ENCODE assay signal across 20 mouse cellular contexts in the genomic region with DNA sequence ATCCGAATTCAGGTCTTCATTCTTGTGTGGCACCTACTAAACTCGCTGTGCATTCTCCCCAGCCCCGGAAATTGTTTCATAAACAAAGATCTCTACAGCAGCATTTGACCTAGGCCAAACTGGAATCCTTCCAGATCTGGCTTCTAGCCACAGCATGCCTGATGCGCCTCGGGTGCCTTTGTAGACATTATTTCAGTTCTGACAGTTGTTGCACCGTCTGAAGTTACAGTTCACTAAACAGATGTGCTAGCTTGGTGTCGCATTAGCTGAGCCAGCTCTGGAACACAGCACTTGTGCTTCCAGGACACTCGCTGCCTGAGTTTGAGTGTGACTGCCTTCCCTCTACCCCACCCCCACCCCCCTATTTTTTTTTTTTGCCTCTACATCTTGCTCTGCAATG.
DNase-seq lines count a peak whose midpoint lies in the region; ATAC-seq and TF ChIP-seq lines count a peak whose summit lies in the region.
"Had no signal": no experiment of that assay in that cellular context is flagged by ENCODE, and none has a peak within 500 bp of the region (broad histone marks: within the 10 kb centered on the region; RNA-seq: fewer than 3 reads in every experiment).

No protein-coding gene starts in this region.

- TF ChIP-seq CTCF in lung, embryonic 14.5 days (IDR thresholded peaks at IDR 0.05; ENCODE audit: low read depth): no peak
- no peak for TF ChIP-seq CTCF in lung, adult 2 months (IDR thresholded peaks at IDR 0.05; ENCODE audit: insufficient read depth, low read length)

- TF ChIP-seq POLR2A in lung, adult 2 months (IDR thresholded peaks at IDR 0.05; ENCODE audit: borderline replicate concordance, extremely low read depth, low read depth, low read length): no peak

- no peaks in the 10 kb centered on the region for H3K4me1 ChIP-seq in lung, embryonic 14.5 days (ENCODE audit: insufficient read depth)
- no peaks in the 10 kb centered on the region for H3K4me1 ChIP-seq in lung, adult 2 months (ENCODE audit: control insufficient read depth, insufficient read depth, low read length)
- H3K4me1 ChIP-seq in lung, embryonic 15.5 days: peaks cover 3% of the 10 kb centered on the region; the same call in 1 of the 2 replicates
- H3K4me1 ChIP-seq in heart, embryonic 11.5 days (ENCODE audit: control insufficient read depth, insufficient read depth, low read length): peaks cover 6% of the 10 kb centered on the region; the same call in 1 of the 2 replicates
- H3K4me1 ChIP-seq: forebrain, embryonic 15.5 days; hindbrain, embryonic 15.5 days; liver, embryonic 15.5 days; midbrain, embryonic 10.5 days; neural tube, embryonic 15.5 days had no signal

- no peaks in the 10 kb centered on the region for H3K9me3 ChIP-seq in lung, embryonic 14.5 days (ENCODE audit: low read depth, low read length)
- no peaks in the 10 kb centered on the region for H3K9me3 ChIP-seq in lung, embryonic 15.5 days
- no peaks in the 10 kb centered on the region for H3K9me3 ChIP-seq in heart, embryonic 11.5 days (replicated peaks; ENCODE audit: control insufficient read depth, low read length)
- H3K9me3 ChIP-seq: forebrain, embryonic 15.5 days; hindbrain, embryonic 15.5 days; liver, embryonic 15.5 days; midbrain, embryonic 10.5 days; neural tube, embryonic 15.5 days had no signal

- intact Hi-C loops in left cerebral cortex, postnatal 14 days (cut with DNase I): no loop called here

- no peak overlapping the region for H3K4me2 ChIP-seq in lung, embryonic 14.5 days
- no peak overlapping the region for H3K4me2 ChIP-seq in lung, embryonic 15.5 days
- H3K4me2 ChIP-seq in heart, embryonic 11.5 days: no peak overlapping the region
- H3K4me2 ChIP-seq: forebrain, embryonic 15.5 days; hindbrain, embryonic 15.5 days; liver, embryonic 15.5 days; neural tube, embryonic 15.5 days had no signal

- no peaks in the 10 kb centered on the region for H3K27me3 ChIP-seq in lung, embryonic 14.5 days (ENCODE audit: insufficient read depth, low read length)
- H3K27me3 ChIP-seq in lung, embryonic 15.5 days: no peaks in the 10 kb centered on the region
- no peaks in the 10 kb centered on the region for H3K27me3 ChIP-seq in heart, embryonic 11.5 days (ENCODE audit: control insufficient read depth, insufficient read depth, low read length)
- H3K27me3 ChIP-seq: forebrain, embryonic 15.5 days; hindbrain, embryonic 15.5 days; liver, embryonic 15.5 days; neural tube, embryonic 15.5 days had no signal

- DNase-seq in cerebellum, postnatal 10 days: peak; percentile 6 to 10
- no peak for DNase-seq in cerebellum, postnatal 4 days (ENCODE audit: low spot score in 2 of 2)
- DNase-seq in lung, embryonic 14.5 days: peak; percentile 82
- DNase-seq in lung, adult 2 months: no peak
- no peak for DNase-seq in left cerebral cortex, postnatal 14 days (ENCODE audit: low spot score in 2 of 2)
- no peak for DNase-seq in right cerebral cortex, postnatal 36 days (ENCODE audit: low spot score in 2 of 2)
- DNase-seq: B cell, adult 2 months; cerebellum, adult 9-11 months; heart, postnatal 10 days; left cerebral cortex, postnatal 4 days; spleen, adult 18-20 months; thymus, postnatal 36 days had no signal

- WGBS in lung, embryonic 14.5 days: 37% methylated on average over 8 of the region's 8 CpGs
- 42% methylated on average over 8 of the region's 8 CpGs for WGBS in lung, adult 2 months
- 39% methylated on average over 8 of the region's 8 CpGs for WGBS in lung, embryonic 15.5 days
- 81% methylated on average over 8 of the region's 8 CpGs for WGBS in heart, embryonic 11.5 days (ENCODE audit: insufficient replicate concordance)

- peak; percentile 63; the same call in 1 of the 2 replicates for ATAC-seq in lung, embryonic 14.5 days (ENCODE audit: insufficient read depth)
- peak; percentile 76; the same call in 1 of the 2 replicates for ATAC-seq in lung, embryonic 15.5 days (ENCODE audit: borderline replicate concordance, extremely low read depth, low FRiP score, low TSS enrichment)
- ATAC-seq in heart, embryonic 11.5 days (replicated peaks; ENCODE audit: insufficient number of reproducible peaks, low FRiP score, low TSS enrichment): no peak
- ATAC-seq: forebrain, embryonic 15.5 days had no signal

- no peak overlapping the region for H3K4me3 ChIP-seq in lung, embryonic 14.5 days (ENCODE audit: low read depth, low read length)
- no peak overlapping the region for H3K4me3 ChIP-seq in lung, adult 2 months (replicated peaks; ENCODE audit: extremely low read depth, low read depth, low read length)
- no peak overlapping the region for H3K4me3 ChIP-seq in lung, embryonic 15.5 days
- no peak overlapping the region for H3K4me3 ChIP-seq in heart, embryonic 11.5 days (ENCODE audit: low read depth, low read length)
- H3K4me3 ChIP-seq: erythroblast, embryonic 14.5 days; forebrain, embryonic 15.5 days; hindbrain, embryonic 15.5 days; liver, embryonic 15.5 days; midbrain, embryonic 10.5 days; neural tube, embryonic 15.5 days had no signal

- H3K9ac ChIP-seq in lung, embryonic 14.5 days: no peak overlapping the region
- H3K9ac ChIP-seq in lung, embryonic 15.5 days: no peak overlapping the region
- H3K9ac ChIP-seq in heart, embryonic 11.5 days (ENCODE audit: low read depth, low read length): no peak overlapping the region
- H3K9ac ChIP-seq: forebrain, embryonic 15.5 days; hindbrain, embryonic 15.5 days; liver, embryonic 15.5 days; neural tube, embryonic 15.5 days had no signal

- no peaks in the 10 kb centered on the region for H3K36me3 ChIP-seq in lung, embryonic 14.5 days (ENCODE audit: insufficient read depth)
- no peaks in the 10 kb centered on the region for H3K36me3 ChIP-seq in lung, embryonic 15.5 days
- no peaks in the 10 kb centered on the region for H3K36me3 ChIP-seq in heart, embryonic 11.5 days (ENCODE audit: control insufficient read depth, insufficient read depth, low read length)
- H3K36me3 ChIP-seq: forebrain, embryonic 15.5 days; hindbrain, embryonic 15.5 days; liver, embryonic 15.5 days; midbrain, embryonic 10.5 days; neural tube, embryonic 15.5 days had no signal

- H3K27ac ChIP-seq in lung, embryonic 14.5 days (ENCODE audit: low read depth): no peak overlapping the region
- H3K27ac ChIP-seq in lung, embryonic 15.5 days: no peak overlapping the region
- H3K27ac ChIP-seq in heart, embryonic 11.5 days (ENCODE audit: low read depth, low read length): no peak overlapping the region
- H3K27ac ChIP-seq: forebrain, embryonic 15.5 days; hindbrain, embryonic 15.5 days; liver, embryonic 15.5 days; midbrain, embryonic 10.5 days; neural tube, embryonic 15.5 days had no signal

Comparison
In these comparisons a context has a peak if more than half of its experiments do, and no peak if none do; other contexts are left out.
1. DNase-seq: peak in cerebellum, postnatal 10 days (2 of 2) and lung, embryonic 14.5 days (single experiment); none in cerebellum, postnatal 4 days (0 of 2), lung, adult 2 months (single experiment), left cerebral cortex, postnatal 14 days (0 of 2) and right cerebral cortex, postnatal 36 days (0 of 2).